Mouse (Mus musculus) heart, embryonic 16.5 days (tissue): ENCODE results near the gene Aldh9a1. TPM values are rescaled to one million over a fixed set of nuclear protein-coding genes. Genes with fewer than 3 reads are reported as not detected.

ENCODE experiments used
- ATAC-seq: fragments of 200-750 bp; cut with Nextera tagmentation; replicated peaks from 2 replicates; pipeline ENCODE4 v1.8.0; 2017; ENCODE audit warnings: moderate number of reproducible peaks; ENCODE audit not compliant: insufficient read depth, low FRiP score; ENCODE audit errors: extremely low read depth
- H3K27ac ChIP-seq: fragments of 300-500 bp; sonication (generic); 2 replicates; pipeline ENCODE4 v1.5.1; 2014; ENCODE audit warnings: mild to moderate bottlenecking, low read length, control low read depth, moderate library complexity
- H3K27me3 ChIP-seq: fragments of 300-500 bp; sonication (generic); 2 replicates; pipeline ENCODE4 v1.6.1; 2014; ENCODE audit warnings: low read length, mixed read lengths; ENCODE audit not compliant: control insufficient read depth, insufficient read depth
- H3K36me3 ChIP-seq: fragments of 300-500 bp; sonication (generic); 2 replicates; pipeline ENCODE4 v1.6.1; 2014; ENCODE audit not compliant: control insufficient read depth, insufficient read depth
- H3K4me1 ChIP-seq: fragments of 300-500 bp; sonication (generic); 2 replicates; pipeline ENCODE4 v1.6.1; 2014; ENCODE audit warnings: low read length, mixed read lengths; ENCODE audit not compliant: control insufficient read depth, insufficient read depth
- H3K4me2 ChIP-seq: fragments of 300-500 bp; sonication (generic); 2 replicates; pipeline ENCODE4 v1.6.1; 2014; ENCODE audit warnings: low read depth, mild to moderate bottlenecking, control low read depth, low read length
- H3K4me3 ChIP-seq: fragments of 300-500 bp; sonication (generic); 2 replicates; pipeline ENCODE4 v1.5.1; 2014; ENCODE audit warnings: mild to moderate bottlenecking, control low read depth, low read length
- H3K9ac ChIP-seq: fragments of 300-500 bp; sonication (generic); 2 replicates; pipeline ENCODE4 v1.6.1; 2014; ENCODE audit warnings: low read length, control low read depth
- H3K9me3 ChIP-seq: fragments of 300-500 bp; sonication (generic); replicated peaks from 2 replicates; pipeline ENCODE4 v1.6.1; 2016; ENCODE audit warnings: low read length; ENCODE audit not compliant: control insufficient read depth
- WGBS: fragments of 180-500 bp; shearing (Covaris S2); extraction: QIAGEN DNeasy Blood & Tissue Kit; methylation state at CpG from one replicate; pipeline ENCODE4 v1.1.7; 2014; 5-methylcytosine and 5-hydroxymethylcytosine counted together
- polyA plus RNA-seq: library from polyadenylated mRNA; unstranded; fragments of >200 nt; fragmentation: Nextera tagmentation; extraction: Ambion mirVana; gene quantifications from 2 replicates; pipeline ENCODE4 v1.2.1, GENCODE M21; 2015

Aldh9a1 gene
- polyA plus RNA-seq, 1 experiment from 2014 or later: 42.0 TPM

DNA sequence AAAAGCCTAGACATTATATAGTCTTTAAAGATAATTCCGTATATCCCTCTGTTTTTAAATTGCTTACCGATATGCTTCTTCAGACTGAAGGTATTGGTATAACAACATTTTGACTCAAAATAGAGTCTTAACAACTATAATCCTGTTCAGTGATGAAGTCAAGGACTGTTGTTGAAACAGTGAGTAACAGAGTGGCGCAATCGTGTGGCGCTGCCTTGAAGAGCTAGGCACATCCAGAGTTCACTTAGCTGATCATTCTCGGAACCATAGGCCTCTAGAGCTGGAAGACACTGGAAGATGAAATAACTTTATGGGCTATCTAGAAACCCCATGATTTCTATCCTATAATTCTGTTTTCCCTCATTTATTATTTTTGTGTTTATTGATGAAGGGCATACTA lies 28.1 kb upstream of the Aldh9a1 start:
- H3K27ac ChIP-seq: no peak overlapping the region
- no peak overlapping the region for H3K9ac ChIP-seq
- peaks cover 56% of the 10 kb centered on the region for H3K36me3 ChIP-seq
- H3K4me3 ChIP-seq: no peak overlapping the region
- no peak overlapping the region for H3K4me2 ChIP-seq
- WGBS: 94% methylated on average over 6 of the region's 6 CpGs
- H3K4me1 ChIP-seq: no peaks in the 10 kb centered on the region
- H3K27me3 ChIP-seq: no peaks in the 10 kb centered on the region
- ATAC-seq: no peak
- H3K9me3 ChIP-seq: no peaks in the 10 kb centered on the region

DNA sequence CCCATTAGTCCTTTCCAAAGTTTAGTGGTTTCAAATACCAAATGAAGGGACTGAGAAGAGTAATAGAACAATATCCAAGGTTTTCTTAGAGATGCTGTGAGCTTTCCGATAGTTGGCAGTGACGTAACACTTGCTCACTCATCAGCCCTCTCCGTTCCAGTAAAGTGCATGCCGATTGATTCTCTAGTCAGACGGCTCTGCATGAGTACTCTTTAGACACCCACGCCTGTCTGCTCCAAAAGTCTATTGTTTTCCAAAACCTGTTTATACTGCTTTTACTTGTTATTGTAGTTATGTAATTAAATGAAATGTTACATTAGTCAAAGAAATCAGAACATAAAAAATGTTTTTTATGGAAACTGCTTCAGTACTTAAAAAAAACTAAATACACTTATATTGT lies 21.0 kb upstream of the Aldh9a1 start:
- H3K9me3 ChIP-seq: no peaks in the 10 kb centered on the region
- 83% methylated on average over 6 of the region's 6 CpGs for WGBS

DNA sequence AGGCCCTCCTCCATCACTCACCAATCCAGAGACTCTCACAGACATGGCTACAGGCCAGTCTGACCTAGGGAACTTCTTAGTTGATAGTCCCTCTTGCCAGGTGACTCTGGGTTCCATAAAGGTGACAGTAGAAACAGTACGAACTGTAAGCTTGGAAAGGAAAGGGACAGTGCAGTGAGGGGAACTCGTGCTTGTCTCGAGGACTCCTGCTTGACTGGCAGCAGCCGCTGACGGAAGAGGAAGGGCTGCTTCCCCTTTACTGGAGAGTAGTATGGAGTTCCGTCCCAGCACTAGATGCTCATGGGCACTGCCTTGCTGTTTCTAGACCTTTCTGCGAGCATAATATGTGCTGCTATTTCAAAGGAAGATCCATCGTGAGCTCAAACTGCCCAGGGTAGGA lies 18.7 kb upstream of the Aldh9a1 start:
- no peak overlapping the region for H3K4me3 ChIP-seq
- peaks cover 19% of the 10 kb centered on the region for H3K36me3 ChIP-seq
- H3K9me3 ChIP-seq: no peaks in the 10 kb centered on the region
- no peak overlapping the region for H3K9ac ChIP-seq
- H3K27me3 ChIP-seq: no peaks in the 10 kb centered on the region
- no peak for ATAC-seq
- WGBS: 87% methylated on average over 8 of the region's 8 CpGs
- no peak overlapping the region for H3K4me2 ChIP-seq
- no peaks in the 10 kb centered on the region for H3K4me1 ChIP-seq
- H3K27ac ChIP-seq: no peak overlapping the region

More for the DNA sequence above, 21.0 kb upstream of the Aldh9a1 start:
- Histone ChIP-seq H3K27ac (no peak overlapping the region), H3K27me3 (no peaks in the 10 kb centered on the region), H3K4me3 (no peak overlapping the region), H3K4me2 (no peak overlapping the region), H3K9ac (no peak overlapping the region), H3K4me1 (no peaks in the 10 kb centered on the region), H3K36me3 (peaks cover 24% of the 10 kb centered on the region)
- no peak for ATAC-seq

DNA sequence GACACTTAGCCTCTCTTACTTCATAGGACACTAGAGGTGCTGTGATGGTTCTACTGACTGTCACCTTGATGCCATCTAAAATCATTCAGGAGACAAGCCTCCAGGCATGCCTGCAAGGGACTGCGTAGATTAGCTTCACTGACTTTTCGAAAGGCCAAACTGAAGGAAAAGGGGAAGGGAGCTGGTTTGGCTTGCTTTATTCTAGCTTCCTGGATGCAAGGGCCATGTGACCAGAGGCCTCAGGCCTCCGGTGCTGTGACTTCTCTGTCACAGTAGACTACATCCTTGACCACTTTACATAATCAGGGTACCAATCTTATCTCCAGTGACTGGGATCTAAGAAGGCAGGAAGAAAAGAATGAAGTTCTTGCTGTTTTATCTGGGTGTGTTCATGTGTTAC lies 13.4 kb upstream of the Aldh9a1 start:
- 53% methylated on average over 3 of the region's 3 CpGs for WGBS
- Histone ChIP-seq H3K4me1 (no peaks in the 10 kb centered on the region), H3K4me3 (no peak overlapping the region), H3K9me3 (no peaks in the 10 kb centered on the region), H3K27ac (no peak overlapping the region), H3K4me2 (no peak overlapping the region), H3K27me3 (no peaks in the 10 kb centered on the region), H3K36me3 (peaks cover 3% of the 10 kb centered on the region; the same call in 1 of the 2 replicates), H3K9ac (no peak overlapping the region)
- no peak for ATAC-seq

DNA sequence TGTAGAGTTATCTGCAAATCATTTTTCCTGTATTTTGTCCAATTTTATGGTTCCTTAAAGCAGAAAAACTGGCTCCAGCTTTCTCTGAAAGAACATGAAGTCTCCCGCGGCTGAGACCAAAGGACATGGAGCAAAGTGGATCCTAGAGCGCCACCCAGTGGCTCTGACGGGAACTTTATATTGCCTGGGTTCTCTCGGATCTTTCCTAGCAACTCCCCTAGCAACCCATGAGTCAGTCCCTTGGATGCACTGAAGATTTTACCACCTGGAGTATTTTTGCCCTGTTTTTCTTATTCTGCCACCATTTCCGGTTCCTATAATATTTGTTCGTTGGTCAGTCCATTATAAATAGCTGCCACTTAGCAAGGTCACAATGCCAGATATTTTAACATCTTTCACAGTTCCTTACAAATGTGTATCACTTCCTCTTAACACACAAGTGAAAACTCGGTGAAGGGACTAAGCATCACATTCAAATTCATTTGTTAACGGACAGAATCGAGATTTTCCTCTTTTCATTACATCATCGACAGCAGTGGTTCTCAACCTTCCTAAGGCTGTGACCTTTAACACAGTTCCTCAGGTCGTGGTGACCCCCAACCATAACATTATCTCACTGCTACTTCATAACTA lies 12.2 kb upstream of the Aldh9a1 start:
- H3K36me3 ChIP-seq: no peaks in the 10 kb centered on the region
- H3K27ac ChIP-seq: no peak overlapping the region
- no peak overlapping the region for H3K9ac ChIP-seq
- no peaks in the 10 kb centered on the region for H3K4me1 ChIP-seq
- no peak overlapping the region for H3K4me3 ChIP-seq
- no peak overlapping the region for H3K4me2 ChIP-seq
- 0 out of 2 replicates have a peak, but pooled peaks have one; percentile 38 for ATAC-seq
- H3K9me3 ChIP-seq: no peaks in the 10 kb centered on the region
- WGBS: 18% methylated on average over 12 of the region's 12 CpGs
- H3K27me3 ChIP-seq: no peaks in the 10 kb centered on the region

DNA sequence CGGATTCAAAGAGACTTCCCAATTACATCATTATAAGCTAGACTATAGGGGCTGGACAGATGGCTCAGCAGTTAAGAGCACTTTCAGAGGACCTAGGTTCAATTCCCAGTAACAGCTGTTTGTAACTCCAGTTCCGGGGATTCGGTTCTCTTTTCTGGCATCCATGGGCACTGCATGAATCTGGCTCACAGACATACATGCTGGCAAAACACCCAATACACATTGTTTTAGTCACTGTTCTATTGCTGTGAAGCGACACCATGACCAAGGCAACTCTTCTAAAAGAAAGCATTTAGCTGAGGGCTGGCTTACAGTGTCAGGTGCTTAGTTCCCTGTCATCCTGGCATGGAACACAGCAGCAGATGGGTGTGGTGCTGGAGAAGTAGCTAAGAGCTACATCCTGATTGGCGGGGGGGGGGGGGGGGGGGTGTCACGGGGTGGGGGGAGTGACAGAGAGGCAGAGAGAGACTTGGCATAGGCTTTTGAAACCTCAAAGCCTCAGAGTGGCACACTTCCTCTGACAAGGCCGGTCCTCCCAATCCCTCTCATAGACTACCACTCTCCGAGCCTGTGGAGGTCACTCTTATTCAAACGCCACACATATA lies 10.5 kb upstream of the Aldh9a1 start:
- ATAC-seq: no peak
- Histone ChIP-seq H3K4me1 (no peaks in the 10 kb centered on the region), H3K4me3 (no peak overlapping the region), H3K27ac (no peak overlapping the region), H3K27me3 (no peaks in the 10 kb centered on the region), H3K9ac (no peak overlapping the region), H3K36me3 (no peaks in the 10 kb centered on the region), H3K4me2 (no peak overlapping the region), H3K9me3 (no peaks in the 10 kb centered on the region)
- WGBS: 85% methylated on average over 7 of the region's 9 CpGs

DNA sequence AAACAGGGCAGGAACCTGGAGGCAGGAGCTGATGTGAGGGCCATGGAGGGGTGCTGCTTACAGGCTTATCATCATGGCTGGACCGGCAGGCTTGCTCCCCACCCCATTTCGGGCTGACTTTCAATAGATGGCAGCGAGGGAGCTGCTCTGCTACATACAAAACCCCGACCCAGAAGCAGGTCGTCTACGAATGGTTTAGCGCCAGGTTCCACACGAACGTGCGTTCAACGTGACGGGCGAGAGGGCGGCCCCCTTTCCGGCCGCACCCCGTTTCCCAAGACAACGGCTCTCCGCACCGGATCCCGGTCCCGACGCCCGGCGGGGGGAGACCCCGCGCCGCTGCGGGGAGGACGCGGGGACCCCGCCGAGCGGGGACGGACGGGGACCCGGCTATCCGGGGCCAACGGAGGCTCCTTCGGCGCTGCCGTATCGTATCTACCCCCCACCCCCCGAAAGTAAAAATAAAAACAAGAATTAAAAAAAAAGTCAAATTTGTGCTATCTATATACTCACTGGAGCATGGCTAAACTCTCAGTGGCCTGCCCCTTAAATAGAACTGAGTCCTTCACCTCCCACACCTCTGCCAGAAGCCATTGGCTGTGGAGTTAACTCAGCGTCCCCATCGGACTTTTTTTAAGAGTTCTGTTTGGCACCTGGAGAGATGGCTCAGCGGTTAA lies 9.5 kb upstream of the Aldh9a1 start:
- ATAC-seq: peak; percentile 46
- WGBS: 2% methylated on average over 46 of the region's 47 CpGs
- no peaks in the 10 kb centered on the region for H3K27me3 ChIP-seq

DNA sequence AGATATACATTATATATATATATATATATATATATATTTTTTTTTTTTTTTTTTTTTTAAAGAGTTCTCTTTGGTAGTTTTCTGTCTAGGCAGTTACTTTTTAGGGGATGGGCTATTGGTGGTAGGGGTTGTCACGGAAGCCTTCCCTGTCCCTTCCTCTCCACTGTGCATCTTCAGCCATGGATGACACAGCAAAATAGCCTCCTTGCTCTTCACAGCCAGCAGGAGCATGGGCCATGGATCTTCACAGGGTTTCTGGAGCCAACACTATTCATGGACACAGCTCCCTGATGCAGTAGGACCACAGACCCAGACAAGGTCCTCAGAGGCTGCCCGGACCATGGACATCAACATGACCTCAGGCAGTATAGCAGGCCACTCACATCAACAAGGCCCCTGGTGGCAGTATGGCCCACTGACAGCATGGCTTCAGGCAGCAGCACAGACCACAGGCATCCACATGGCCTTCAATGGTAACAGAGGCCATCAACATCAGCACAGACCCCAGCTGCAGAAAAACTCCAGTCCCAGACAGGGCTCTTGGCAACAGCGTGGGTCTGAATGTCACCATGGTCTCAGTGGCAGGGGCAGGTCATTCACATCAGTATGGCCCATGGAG lies 8.8 kb upstream of the Aldh9a1 start:
- Histone ChIP-seq H3K4me1 (no peaks in the 10 kb centered on the region), H3K9ac (no peak overlapping the region), H3K9me3 (no peaks in the 10 kb centered on the region), H3K27me3 (no peaks in the 10 kb centered on the region), H3K36me3 (no peaks in the 10 kb centered on the region), H3K4me2 (peak overlapping the region; percentile 91), H3K4me3 (no peak overlapping the region), H3K27ac (no peak overlapping the region)
- WGBS: 95% methylated on average over 3 of the region's 3 CpGs
- no peak for ATAC-seq

More for the DNA sequence above, 9.5 kb upstream of the Aldh9a1 start:
- Histone ChIP-seq H3K27ac (no peak overlapping the region), H3K4me1 (no peaks in the 10 kb centered on the region), H3K9ac (peak overlapping the region; percentile 67), H3K4me2 (peak overlapping the region; percentile 91), H3K36me3 (no peaks in the 10 kb centered on the region), H3K4me3 (peak overlapping the region; percentile 58), H3K9me3 (no peaks in the 10 kb centered on the region)

DNA sequence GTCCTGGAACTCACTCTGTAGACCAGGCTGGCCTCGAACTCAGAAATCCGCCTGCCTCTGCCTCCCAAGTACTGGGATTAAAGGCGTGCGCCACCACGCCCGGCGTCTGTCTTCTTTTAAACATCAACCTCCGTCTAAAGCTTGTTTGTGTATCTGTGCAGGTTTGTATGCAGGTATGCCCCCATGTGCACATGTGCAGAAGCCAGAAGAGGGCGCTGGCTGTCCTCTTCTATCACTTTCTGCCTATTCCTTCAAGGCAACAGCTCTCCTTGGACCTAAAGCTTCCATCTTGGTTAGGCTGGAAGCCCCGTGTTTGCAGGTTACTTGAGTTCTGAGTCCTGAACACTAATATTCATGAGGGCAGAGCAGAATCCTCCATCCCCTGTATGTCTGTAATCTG lies 7.0 kb upstream of the Aldh9a1 start:
- H3K4me1 ChIP-seq: no peaks in the 10 kb centered on the region
- no peak overlapping the region for H3K4me3 ChIP-seq
- no peak overlapping the region for H3K27ac ChIP-seq
- ATAC-seq: no peak
- no peaks in the 10 kb centered on the region for H3K36me3 ChIP-seq
- H3K4me2 ChIP-seq: no peak overlapping the region
- 82% methylated on average over 10 of the region's 10 CpGs for WGBS
- H3K27me3 ChIP-seq: no peaks in the 10 kb centered on the region
- H3K9ac ChIP-seq: no peak overlapping the region
- no peaks in the 10 kb centered on the region for H3K9me3 ChIP-seq
